ENCODE assay signal across 8 mouse cellular contexts in genomic region chrX:13071776-13072460, GRCm38 (mm10). TPM values are rescaled to one million over a fixed set of nuclear protein-coding genes. Genes with fewer than 3 reads are reported as not detected.
DNase-seq lines count a peak whose midpoint lies in the region; ATAC-seq and TF ChIP-seq lines count a peak whose summit lies in the region.

No protein-coding gene starts in this region.

- H3K9ac ChIP-seq in heart, embryonic 15.5 days = peak overlapping the region; percentile 80
- H3K9ac ChIP-seq in liver, embryonic 14.5 days (replicated peaks) = peak overlapping the region; percentile 92
- peak overlapping the region; percentile 84 for H3K9ac ChIP-seq in stomach, embryonic 16.5 days (ENCODE audit: low read length)

- H3K4me2 ChIP-seq in heart, embryonic 15.5 days = peak overlapping the region; percentile 56
- peak overlapping the region; percentile 71 for H3K4me2 ChIP-seq in liver, embryonic 14.5 days (ENCODE audit: low read depth)
- peak overlapping the region; percentile 12; the same call in 1 of the 2 replicates for H3K4me2 ChIP-seq in stomach, embryonic 16.5 days (ENCODE audit: low read depth, low read length)

- peak overlapping the region; percentile 79 for H3K4me3 ChIP-seq in forebrain, embryonic 10.5 days
- peak overlapping the region; percentile 73 for H3K4me3 ChIP-seq in heart, embryonic 15.5 days
- H3K4me3 ChIP-seq in liver, embryonic 14.5 days (ENCODE audit: insufficient read depth in 1 of 2, low read depth in 2 of 2, low read length in 2 of 2) = peak overlapping the region; percentile 70 to 91
- H3K4me3 ChIP-seq in stomach, embryonic 16.5 days (replicated peaks; ENCODE audit: low read length) = peak overlapping the region; percentile 71

- 17% methylated on average over 61 of the region's 67 CpGs for WGBS in forebrain, embryonic 10.5 days
- WGBS in heart, embryonic 15.5 days = 11% methylated on average over 52 of the region's 67 CpGs
- 17% methylated on average over 47 of the region's 67 CpGs for WGBS in liver, embryonic 14.5 days (ENCODE audit: insufficient replicate concordance)
- WGBS in stomach, embryonic 16.5 days = 10% methylated on average over 48 of the region's 67 CpGs

- ATAC-seq in heart, embryonic 15.5 days (replicated peaks; ENCODE audit: insufficient number of reproducible peaks, insufficient read depth, low FRiP score, low read depth) = peak; percentile 58
- peak; percentile 58 for ATAC-seq in liver, embryonic 14.5 days (ENCODE audit: insufficient read depth)
- ATAC-seq in stomach, embryonic 16.5 days (ENCODE audit: insufficient read depth, low FRiP score) = peak; percentile 59

- no peak for TF ChIP-seq CTCF in brain, embryonic 14.5 days (IDR thresholded peaks at IDR 0.05; ENCODE audit: borderline replicate concordance, extremely low read depth, insufficient read depth, insufficient read length)
- TF ChIP-seq CTCF in liver, embryonic 14.5 days (IDR thresholded peaks at IDR 0.05; ENCODE audit: low read depth) = no peak

- H3K27me3 ChIP-seq in forebrain, embryonic 10.5 days (ENCODE audit: poor library complexity, severe bottlenecking) = peaks cover 34% of the 10 kb centered on the region
- peaks cover 10% of the 10 kb centered on the region for H3K27me3 ChIP-seq in heart, embryonic 15.5 days
- H3K27me3 ChIP-seq in liver, embryonic 14.5 days (ENCODE audit: control insufficient read depth, insufficient read depth, low read length) = no peaks in the 10 kb centered on the region
- peaks cover 6% of the 10 kb centered on the region; the same call in 1 of the 2 replicates for H3K27me3 ChIP-seq in stomach, embryonic 16.5 days (ENCODE audit: control insufficient read depth, insufficient read depth, low read length)

- no peak for TF ChIP-seq EP300 in liver, embryonic 14.5 days (IDR thresholded peaks at IDR 0.05; ENCODE audit: low read depth)

- peak; percentile 83 for DNase-seq in CD4-positive helper T cell, adult 2 months (ENCODE audit: low read depth, low spot score)
- peak; percentile 74 for DNase-seq in brain, embryonic 14.5 days (ENCODE audit: low read depth)
- peak; percentile 52 for DNase-seq in forebrain, embryonic 10.5 days (ENCODE audit: extremely low spot score, low spot score)
- peak; percentile 67 to 85 for DNase-seq in kidney, postnatal 25 days
- peak; percentile 30 to 41 (median 34) for DNase-seq in liver, embryonic 14.5 days (ENCODE audit: low read depth in 3 of 3, low spot score in 3 of 3)
- peak; percentile 51 for DNase-seq in neural tube, embryonic 10.5 days (ENCODE audit: extremely low spot score, low spot score)

- H3K36me3 ChIP-seq in forebrain, embryonic 10.5 days (replicated peaks) = peaks cover 7% of the 10 kb centered on the region
- no peaks in the 10 kb centered on the region for H3K36me3 ChIP-seq in heart, embryonic 15.5 days
- H3K36me3 ChIP-seq in liver, embryonic 14.5 days (replicated peaks; ENCODE audit: control insufficient read depth, insufficient read depth, low read depth) = no peaks in the 10 kb centered on the region
- no peaks in the 10 kb centered on the region for H3K36me3 ChIP-seq in stomach, embryonic 16.5 days (ENCODE audit: control insufficient read depth, insufficient read depth, low read length)

- peak overlapping the region; percentile 95 for H3K27ac ChIP-seq in forebrain, embryonic 10.5 days
- H3K27ac ChIP-seq in heart, embryonic 15.5 days = peak overlapping the region; percentile 96
- H3K27ac ChIP-seq in liver, embryonic 14.5 days = peak overlapping the region; percentile 89
- peak overlapping the region; percentile 94 for H3K27ac ChIP-seq in stomach, embryonic 16.5 days (ENCODE audit: low read length)

- H3K4me1 ChIP-seq in forebrain, embryonic 10.5 days = peaks cover 8% of the 10 kb centered on the region; the same call in 1 of the 2 replicates
- H3K4me1 ChIP-seq in heart, embryonic 15.5 days (replicated peaks) = no peaks in the 10 kb centered on the region
- H3K4me1 ChIP-seq in liver, embryonic 14.5 days (replicated peaks; ENCODE audit: control insufficient read depth in 2 of 2, insufficient read depth in 2 of 2, low read length in 1 of 2) = no peaks in the 10 kb centered on the region; a peak in 1 of 4 replicates
- H3K4me1 ChIP-seq in stomach, embryonic 16.5 days (ENCODE audit: control insufficient read depth, insufficient read depth, low read length) = no peaks in the 10 kb centered on the region

- peaks cover 10% of the 10 kb centered on the region; the same call in 1 of the 2 replicates for H3K9me3 ChIP-seq in forebrain, embryonic 10.5 days
- H3K9me3 ChIP-seq in heart, embryonic 15.5 days (replicated peaks) = no peaks in the 10 kb centered on the region
- no peaks in the 10 kb centered on the region for H3K9me3 ChIP-seq in liver, embryonic 14.5 days (ENCODE audit: control insufficient read depth, low read length)
- no peaks in the 10 kb centered on the region for H3K9me3 ChIP-seq in stomach, embryonic 16.5 days (replicated peaks; ENCODE audit: control insufficient read depth, low read length)

- TF ChIP-seq POLR2A in brain, embryonic 14.5 days (IDR thresholded peaks at IDR 0.05; ENCODE audit: borderline replicate concordance, extremely low read depth, insufficient read depth, insufficient read length, poor library complexity, severe bottlenecking) = no peak

RNA-seq across cellular contexts. Expression of gene Usp9x, which starts 0.6 kb away (rescaled TPM):
- polyA plus RNA-seq in brain, embryonic 14.5 days (2012; rRNA removed) = 46.0 and 74.4 TPM in 2 replicates
- polyA plus RNA-seq in forebrain, embryonic 10.5 days (2016; fragmentation: Nextera tagmentation; extraction: Ambion mirVana) = 37.3 and 44.3 TPM in 2 replicates
- 17.2 and 20.2 TPM in 2 replicates for polyA plus RNA-seq in heart, embryonic 15.5 days (2015; fragmentation: Nextera tagmentation; extraction: Ambion mirVana)
- 11.5 and 11.9 TPM in 2 replicates for polyA plus RNA-seq in liver, embryonic 14.5 days (2012; rRNA removed)
- polyA plus RNA-seq in liver, embryonic 14.5 days (2014; fragmentation: Nextera tagmentation; extraction: Ambion mirVana) = 17.4 and 18.3 TPM in 2 replicates
- 24.6 and 25.8 TPM in 2 replicates for polyA plus RNA-seq in stomach, embryonic 16.5 days (2015; fragmentation: Nextera tagmentation; extraction: Ambion mirVana)

Comparison
In these comparisons a context has a peak if more than half of its experiments do, and no peak if none do; other contexts are left out.
1. Peak in every context shown above with its lines: DNase-seq, ATAC-seq, H3K4me3 ChIP-seq and H3K27ac ChIP-seq.
2. H3K4me2 ChIP-seq: peak in every context shown above with its lines; median percentile 71 in liver, embryonic 14.5 days; 56 in heart, embryonic 15.5 days; 12 in stomach, embryonic 16.5 days.